ENCODE assay signal across 8 mouse cellular contexts in the genomic region with DNA sequence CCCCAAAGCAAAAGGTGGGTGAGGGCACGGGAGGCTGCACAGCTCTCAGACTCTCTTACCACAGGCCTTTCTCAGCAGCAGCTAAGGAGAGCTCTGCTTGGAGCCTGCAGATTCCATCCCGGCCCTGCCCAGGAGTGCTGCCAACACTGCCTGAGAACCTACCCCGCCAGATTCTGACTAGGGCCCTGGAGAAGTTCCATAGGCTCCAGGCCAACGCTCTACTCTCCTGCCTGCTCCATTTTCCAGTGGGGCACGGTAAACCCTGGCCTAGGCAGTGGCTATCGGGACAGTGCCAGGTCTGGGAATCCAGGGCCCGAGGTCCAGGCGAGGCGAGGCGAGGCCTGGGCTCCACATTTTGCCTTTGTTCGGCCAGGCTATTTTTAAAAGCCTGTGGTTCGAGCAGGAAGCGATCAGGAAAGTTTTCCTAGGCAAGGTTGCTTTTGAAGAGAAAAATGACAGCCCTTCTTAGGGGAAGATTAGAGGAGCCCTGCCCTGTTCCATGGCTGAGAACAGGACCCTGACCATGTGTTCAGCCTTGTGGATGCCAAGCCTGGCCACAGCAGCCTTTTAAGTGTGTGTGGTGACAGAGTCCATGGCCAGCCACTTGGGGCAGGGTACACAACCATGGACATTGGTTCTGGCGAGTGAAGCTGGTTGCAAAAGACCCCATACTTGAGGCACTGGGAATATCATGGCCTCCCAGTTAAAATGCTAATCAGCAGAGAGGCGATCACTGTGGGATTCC.
A peak's percentile ranks its signal among the peaks of the same experiment; 100 is the strongest.
DNase-seq lines count a peak whose midpoint lies in the region; ATAC-seq and TF ChIP-seq lines count a peak whose summit lies in the region.

No protein-coding gene starts in this region.

- no peak for DNase-seq in forebrain, embryonic 11.5 days (ENCODE audit: low spot score)
- peak; percentile 79 for DNase-seq in forebrain, embryonic 14.5 days (ENCODE audit: low spot score)
- DNase-seq in kidney, postnatal 4 days: peak; percentile 62 to 74
- DNase-seq in lung, embryonic 14.5 days: peak; percentile 54
- no peak for DNase-seq in spleen, adult 12 weeks (ENCODE audit: low spot score)

- no peak overlapping the region for H3K4me3 ChIP-seq in forebrain, embryonic 13.5 days
- H3K4me3 ChIP-seq in forebrain, embryonic 11.5 days (ENCODE audit: low read depth, low read length): no peak overlapping the region
- H3K4me3 ChIP-seq in forebrain, embryonic 14.5 days (ENCODE audit: low read depth, low read length): no peak overlapping the region
- no peak overlapping the region for H3K4me3 ChIP-seq in heart, embryonic 14.5 days (ENCODE audit: control insufficient read depth in 1 of 2, insufficient read depth in 1 of 2, low read depth in 1 of 2, low read length in 2 of 2)
- H3K4me3 ChIP-seq in lung, embryonic 14.5 days (ENCODE audit: low read depth, low read length): no peak overlapping the region
- H3K4me3 ChIP-seq in stomach, embryonic 15.5 days (replicated peaks): no peak overlapping the region

- H3K27me3 ChIP-seq in forebrain, embryonic 13.5 days: no peaks in the 10 kb centered on the region
- no peaks in the 10 kb centered on the region for H3K27me3 ChIP-seq in forebrain, embryonic 11.5 days (ENCODE audit: control insufficient read depth, insufficient read depth, low read length)
- no peaks in the 10 kb centered on the region for H3K27me3 ChIP-seq in forebrain, embryonic 14.5 days (replicated peaks; ENCODE audit: control insufficient read depth, insufficient read depth, low read length)
- H3K27me3 ChIP-seq in heart, embryonic 14.5 days (ENCODE audit: control insufficient read depth, insufficient read depth, low read length): no peaks in the 10 kb centered on the region
- no peaks in the 10 kb centered on the region for H3K27me3 ChIP-seq in lung, embryonic 14.5 days (ENCODE audit: insufficient read depth, low read length)
- no peaks in the 10 kb centered on the region for H3K27me3 ChIP-seq in stomach, embryonic 15.5 days (replicated peaks)

- WGBS in forebrain, embryonic 13.5 days: 85% methylated on average over 15 of the region's 15 CpGs
- 85% methylated on average over 15 of the region's 15 CpGs for WGBS in forebrain, embryonic 11.5 days
- WGBS in forebrain, embryonic 14.5 days: 86% methylated on average over 15 of the region's 15 CpGs
- WGBS in heart, embryonic 14.5 days: 29% methylated on average over 15 of the region's 15 CpGs
- WGBS in lung, embryonic 14.5 days: 71% methylated on average over 15 of the region's 15 CpGs
- 65% methylated on average over 15 of the region's 15 CpGs for WGBS in stomach, embryonic 15.5 days

- H3K9me3 ChIP-seq in forebrain, embryonic 13.5 days (replicated peaks): no peaks in the 10 kb centered on the region
- H3K9me3 ChIP-seq in forebrain, embryonic 11.5 days (ENCODE audit: control insufficient read depth, low read length): no peaks in the 10 kb centered on the region
- H3K9me3 ChIP-seq in forebrain, embryonic 14.5 days (replicated peaks; ENCODE audit: control insufficient read depth, low read length): no peaks in the 10 kb centered on the region
- no peaks in the 10 kb centered on the region for H3K9me3 ChIP-seq in heart, embryonic 14.5 days (ENCODE audit: control insufficient read depth, low read length)
- no peaks in the 10 kb centered on the region for H3K9me3 ChIP-seq in lung, embryonic 14.5 days (ENCODE audit: low read depth, low read length)
- no peaks in the 10 kb centered on the region for H3K9me3 ChIP-seq in stomach, embryonic 15.5 days

- no peak overlapping the region for H3K9ac ChIP-seq in forebrain, embryonic 13.5 days
- no peak overlapping the region for H3K9ac ChIP-seq in forebrain, embryonic 11.5 days (ENCODE audit: low read length)
- no peak overlapping the region for H3K9ac ChIP-seq in forebrain, embryonic 14.5 days (ENCODE audit: low read length)
- peak overlapping the region; percentile 49; the same call in 1 of the 2 replicates for H3K9ac ChIP-seq in heart, embryonic 14.5 days (ENCODE audit: low read length)
- H3K9ac ChIP-seq in lung, embryonic 14.5 days: no peak overlapping the region
- 0 out of 2 replicates have a peak overlapping the region, but pooled peaks have one; percentile 0 for H3K9ac ChIP-seq in stomach, embryonic 15.5 days

- peak; percentile 48; the same call in 1 of the 2 replicates for ATAC-seq in forebrain, embryonic 13.5 days
- no peak for ATAC-seq in forebrain, embryonic 11.5 days (replicated peaks; ENCODE audit: low FRiP score)
- peak; percentile 46; the same call in 1 of the 2 replicates for ATAC-seq in forebrain, embryonic 14.5 days
- ATAC-seq in heart, embryonic 14.5 days (ENCODE audit: insufficient number of reproducible peaks, insufficient read depth, low FRiP score, low read depth): peak; percentile 69
- peak; percentile 30; the same call in 1 of the 2 replicates for ATAC-seq in lung, embryonic 14.5 days (ENCODE audit: insufficient read depth)
- ATAC-seq in stomach, embryonic 15.5 days (ENCODE audit: insufficient read depth, low FRiP score, low read depth): peak; percentile 32; the same call in 1 of the 2 replicates

- 0 out of 2 replicates have a peak overlapping the region, but pooled peaks have one; percentile 3 for H3K27ac ChIP-seq in forebrain, embryonic 13.5 days
- H3K27ac ChIP-seq in forebrain, embryonic 11.5 days (ENCODE audit: low read depth, low read length): no peak overlapping the region
- H3K27ac ChIP-seq in forebrain, embryonic 14.5 days (ENCODE audit: low read depth, low read length): peak overlapping the region; percentile 60; the same call in 1 of the 2 replicates
- peak overlapping the region; percentile 81 to 87 for H3K27ac ChIP-seq in heart, embryonic 14.5 days (replicated peaks in 1 of 2; ENCODE audit: control insufficient read depth in 1 of 2, insufficient read depth in 1 of 2, low read depth in 2 of 2, low read length in 2 of 2)
- peak overlapping the region; percentile 64; the same call in 1 of the 2 replicates for H3K27ac ChIP-seq in lung, embryonic 14.5 days (ENCODE audit: low read depth)
- peak overlapping the region; percentile 60 for H3K27ac ChIP-seq in stomach, embryonic 15.5 days

- H3K36me3 ChIP-seq in forebrain, embryonic 13.5 days (ENCODE audit: poor library complexity, severe bottlenecking): peaks cover 28% of the 10 kb centered on the region
- peaks cover 3% of the 10 kb centered on the region; the same call in 1 of the 2 replicates for H3K36me3 ChIP-seq in forebrain, embryonic 11.5 days (ENCODE audit: control insufficient read depth, insufficient read depth, low read length)
- peaks cover 4% of the 10 kb centered on the region; the same call in 1 of the 2 replicates for H3K36me3 ChIP-seq in forebrain, embryonic 14.5 days (ENCODE audit: control insufficient read depth, insufficient read depth, low read length)
- H3K36me3 ChIP-seq in heart, embryonic 14.5 days (ENCODE audit: control insufficient read depth, insufficient read depth, low read length): peaks cover 83% of the 10 kb centered on the region
- peaks cover 89% of the 10 kb centered on the region for H3K36me3 ChIP-seq in lung, embryonic 14.5 days (ENCODE audit: insufficient read depth)
- peaks cover 57% of the 10 kb centered on the region for H3K36me3 ChIP-seq in stomach, embryonic 15.5 days

- no peak overlapping the region for H3K4me2 ChIP-seq in forebrain, embryonic 13.5 days
- H3K4me2 ChIP-seq in forebrain, embryonic 11.5 days (ENCODE audit: low read depth, low read length, severe bottlenecking): no peak overlapping the region
- H3K4me2 ChIP-seq in forebrain, embryonic 14.5 days (ENCODE audit: low read length): no peak overlapping the region
- H3K4me2 ChIP-seq in heart, embryonic 14.5 days (ENCODE audit: low read length): peak overlapping the region; percentile 26; the same call in 1 of the 2 replicates
- H3K4me2 ChIP-seq in lung, embryonic 14.5 days: no peak overlapping the region
- no peak overlapping the region for H3K4me2 ChIP-seq in stomach, embryonic 15.5 days

- peak; percentile 13; the same call in 1 of the 2 replicates for TF ChIP-seq CTCF in lung, embryonic 14.5 days (IDR thresholded peaks at IDR 0.05; ENCODE audit: low read depth)

- peaks cover 11% of the 10 kb centered on the region; the same call in 1 of the 2 replicates for H3K4me1 ChIP-seq in forebrain, embryonic 13.5 days
- H3K4me1 ChIP-seq in forebrain, embryonic 11.5 days (replicated peaks; ENCODE audit: control insufficient read depth, insufficient read depth, low read length): no peaks in the 10 kb centered on the region
- H3K4me1 ChIP-seq in forebrain, embryonic 14.5 days (ENCODE audit: control insufficient read depth, insufficient read depth, low read length): no peaks in the 10 kb centered on the region
- peaks cover 32 to 45% of the 10 kb centered on the region in 2 experiments for H3K4me1 ChIP-seq in heart, embryonic 14.5 days (ENCODE audit: control insufficient read depth in 2 of 2, insufficient read depth in 2 of 2, low read length in 2 of 2)
- H3K4me1 ChIP-seq in lung, embryonic 14.5 days (ENCODE audit: insufficient read depth): no peaks in the 10 kb centered on the region; the same call in 1 of the 2 replicates
- peaks cover 27% of the 10 kb centered on the region for H3K4me1 ChIP-seq in stomach, embryonic 15.5 days

Comparison
In these comparisons a context has a peak if more than half of its experiments do, and no peak if none do; other contexts are left out.
1. DNase-seq: peak in forebrain, embryonic 14.5 days (single experiment), kidney, postnatal 4 days (2 of 2) and lung, embryonic 14.5 days (single experiment); none in forebrain, embryonic 11.5 days (single experiment) and spleen, adult 12 weeks (single experiment).
2. H3K9ac ChIP-seq: peak in heart, embryonic 14.5 days (single experiment) and stomach, embryonic 15.5 days (single experiment); none in forebrain, embryonic 13.5 days (single experiment), forebrain, embryonic 11.5 days (single experiment), forebrain, embryonic 14.5 days (single experiment) and lung, embryonic 14.5 days (single experiment).